Mouse (Mus musculus) heart, embryonic 16.5 days (tissue): Measurements from ENCODE around the gene Prpf6. TPM values are rescaled to one million over a fixed set of nuclear protein-coding genes. Genes with fewer than 3 reads are reported as not detected.
A peak's percentile ranks its signal among the peaks of the same experiment; 100 is the strongest.

Experiments
- ATAC-seq: fragments of 200-750 bp; cut with Nextera tagmentation; replicated peaks from 2 replicates; pipeline ENCODE4 v1.8.0; 2017; ENCODE audit warnings: moderate number of reproducible peaks; ENCODE audit not compliant: insufficient read depth, low FRiP score; ENCODE audit errors: extremely low read depth
- H3K27ac ChIP-seq: fragments of 300-500 bp; sonication (generic); 2 replicates; pipeline ENCODE4 v1.5.1; 2014; ENCODE audit warnings: mild to moderate bottlenecking, low read length, control low read depth, moderate library complexity
- H3K27me3 ChIP-seq: fragments of 300-500 bp; sonication (generic); 2 replicates; pipeline ENCODE4 v1.6.1; 2014; ENCODE audit warnings: low read length, mixed read lengths; ENCODE audit not compliant: control insufficient read depth, insufficient read depth
- H3K36me3 ChIP-seq: fragments of 300-500 bp; sonication (generic); 2 replicates; pipeline ENCODE4 v1.6.1; 2014; ENCODE audit not compliant: control insufficient read depth, insufficient read depth
- H3K4me1 ChIP-seq: fragments of 300-500 bp; sonication (generic); 2 replicates; pipeline ENCODE4 v1.6.1; 2014; ENCODE audit warnings: low read length, mixed read lengths; ENCODE audit not compliant: control insufficient read depth, insufficient read depth
- H3K4me2 ChIP-seq: fragments of 300-500 bp; sonication (generic); 2 replicates; pipeline ENCODE4 v1.6.1; 2014; ENCODE audit warnings: low read depth, mild to moderate bottlenecking, control low read depth, low read length
- H3K4me3 ChIP-seq: fragments of 300-500 bp; sonication (generic); 2 replicates; pipeline ENCODE4 v1.5.1; 2014; ENCODE audit warnings: mild to moderate bottlenecking, control low read depth, low read length
- H3K9ac ChIP-seq: fragments of 300-500 bp; sonication (generic); 2 replicates; pipeline ENCODE4 v1.6.1; 2014; ENCODE audit warnings: low read length, control low read depth
- H3K9me3 ChIP-seq: fragments of 300-500 bp; sonication (generic); replicated peaks from 2 replicates; pipeline ENCODE4 v1.6.1; 2016; ENCODE audit warnings: low read length; ENCODE audit not compliant: control insufficient read depth
- WGBS: fragments of 180-500 bp; shearing (Covaris S2); extraction: QIAGEN DNeasy Blood & Tissue Kit; methylation state at CpG from one replicate; pipeline ENCODE4 v1.1.7; 2014; 5-methylcytosine and 5-hydroxymethylcytosine counted together
- polyA plus RNA-seq: library from polyadenylated mRNA; unstranded; fragments of >200 nt; fragmentation: Nextera tagmentation; extraction: Ambion mirVana; gene quantifications from 2 replicates; pipeline ENCODE4 v1.2.1, GENCODE M21; 2015

Gene Prpf6
- 47.4 and 47.6 TPM in 2 replicates for polyA plus RNA-seq

GRCm38 (mm10) chr2:181591528-181592085 is at the start of gene Prpf6:
Gene Prpf6, plus strand, starts transcription at chr2:181591868.
- Histone ChIP-seq H3K4me3 (peak within 1 kb of the TSS; percentile 95), H3K27me3 (no peaks in the 10 kb centered on the region), H3K4me1 (peaks cover 10% of the 10 kb centered on the region), H3K27ac (peak within 1 kb of the TSS; percentile 81), H3K9ac (peak within 1 kb of the TSS; percentile 88), H3K9me3 (no peaks in the 10 kb centered on the region), H3K4me2 (peak within 1 kb of the TSS; percentile 71), H3K36me3 (peaks cover 20% of the 10 kb centered on the region)
- 9% methylated on average over 5 of the region's 5 CpGs for WGBS
- no peak for ATAC-seq

GRCm38 (mm10) chr2:181546142-181546541 is 45.5 kb upstream of the Prpf6 start:
- H3K9me3 ChIP-seq, result no peaks in the 10 kb centered on the region
- H3K27me3 ChIP-seq, result no peaks in the 10 kb centered on the region
- WGBS, result 92% methylated on average over 7 of the region's 7 CpGs
- ATAC-seq, result no peak
- H3K9ac ChIP-seq, result no peak overlapping the region
- H3K4me3 ChIP-seq, result no peak overlapping the region
- no peak overlapping the region for H3K27ac ChIP-seq
- H3K4me2 ChIP-seq, result no peak overlapping the region
- peaks cover 37% of the 10 kb centered on the region for H3K36me3 ChIP-seq
- H3K4me1 ChIP-seq, result no peaks in the 10 kb centered on the region

DNA sequence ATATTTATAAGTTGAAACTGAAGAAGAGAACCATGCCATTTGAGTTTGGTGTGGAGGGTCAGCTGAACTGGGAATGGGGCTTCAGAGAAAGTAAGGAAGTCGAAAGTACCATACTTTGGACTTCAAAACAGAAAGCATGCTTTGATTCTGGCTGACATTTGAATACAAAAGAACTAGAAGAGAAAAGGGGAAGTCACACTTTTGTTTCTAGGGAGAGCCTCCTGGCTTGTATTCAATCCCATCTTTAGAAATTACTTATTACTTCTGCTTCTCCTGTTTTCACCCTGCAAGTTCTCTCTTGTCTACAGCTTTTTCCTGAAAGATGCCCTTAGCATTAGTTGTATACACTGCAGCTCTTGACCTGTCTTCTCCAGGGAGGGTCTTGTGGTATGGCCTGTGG is 43.4 kb upstream of the Prpf6 start:
- no peak overlapping the region for H3K9ac ChIP-seq
- no peak overlapping the region for H3K4me2 ChIP-seq
- whole genome bisulfite sequencing, result 68% methylated on average over 1 of the region's 1 CpGs
- ATAC-seq, result no peak
- peaks cover 52% of the 10 kb centered on the region for H3K36me3 ChIP-seq
- no peak overlapping the region for H3K4me3 ChIP-seq
- H3K9me3 ChIP-seq, result no peaks in the 10 kb centered on the region
- H3K27ac ChIP-seq, result no peak overlapping the region
- no peaks in the 10 kb centered on the region for H3K27me3 ChIP-seq
- H3K4me1 ChIP-seq, result no peaks in the 10 kb centered on the region

DNA sequence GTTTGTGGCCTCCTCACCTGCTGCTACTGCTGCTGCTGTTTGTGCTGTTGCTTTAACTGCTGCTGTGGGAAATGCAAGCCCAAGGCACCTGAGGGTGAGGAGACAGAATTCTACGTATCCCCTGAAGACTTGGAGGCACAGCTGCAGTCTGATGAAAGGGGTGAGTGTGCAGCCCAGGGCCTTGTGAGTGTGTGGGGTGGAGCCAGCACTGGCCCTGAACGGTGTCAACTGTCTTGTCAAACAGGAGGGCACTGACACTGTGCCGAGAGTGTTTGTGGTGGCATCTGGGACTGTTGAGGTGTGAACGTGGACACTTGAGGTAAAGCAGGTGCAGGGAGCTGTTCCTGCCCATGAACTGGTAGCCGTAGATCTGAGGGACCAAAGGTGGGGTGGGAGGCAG is 43.0 kb upstream of the Prpf6 start:
- Histone ChIP-seq H3K4me3 (no peak overlapping the region), H3K9me3 (no peaks in the 10 kb centered on the region), H3K27ac (no peak overlapping the region), H3K4me2 (no peak overlapping the region), H3K9ac (no peak overlapping the region), H3K36me3 (peaks cover 54% of the 10 kb centered on the region), H3K27me3 (no peaks in the 10 kb centered on the region), H3K4me1 (no peaks in the 10 kb centered on the region)
- no peak for ATAC-seq
- 66% methylated on average over 5 of the region's 5 CpGs for WGBS

DNA sequence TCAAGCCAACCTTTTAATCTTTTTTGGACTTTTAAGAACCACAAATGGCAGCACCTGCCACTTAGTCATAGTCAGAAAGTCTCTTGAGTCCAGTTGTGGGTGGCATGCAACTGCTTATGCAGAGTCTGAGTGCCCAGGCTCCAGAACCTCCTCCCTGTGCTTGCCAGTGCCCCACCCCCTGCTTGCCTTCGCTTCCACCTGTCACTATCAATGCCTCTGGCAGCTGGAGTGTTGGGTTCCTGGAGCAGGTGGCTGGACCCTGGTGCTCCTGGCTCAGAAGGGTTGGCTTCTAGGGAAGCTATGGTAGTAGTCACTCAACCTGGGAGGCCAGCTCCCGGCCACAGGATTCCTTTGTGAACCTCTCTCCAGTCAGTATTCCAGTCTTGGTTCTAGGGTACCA is 41.4 kb upstream of the Prpf6 start:
- Histone ChIP-seq H3K4me3 (no peak overlapping the region), H3K9me3 (no peaks in the 10 kb centered on the region), H3K4me2 (no peak overlapping the region), H3K27me3 (no peaks in the 10 kb centered on the region), H3K27ac (no peak overlapping the region), H3K36me3 (peaks cover 56% of the 10 kb centered on the region), H3K9ac (no peak overlapping the region), H3K4me1 (no peaks in the 10 kb centered on the region)
- WGBS, result 92% methylated on average over 2 of the region's 2 CpGs
- no peak for ATAC-seq

DNA sequence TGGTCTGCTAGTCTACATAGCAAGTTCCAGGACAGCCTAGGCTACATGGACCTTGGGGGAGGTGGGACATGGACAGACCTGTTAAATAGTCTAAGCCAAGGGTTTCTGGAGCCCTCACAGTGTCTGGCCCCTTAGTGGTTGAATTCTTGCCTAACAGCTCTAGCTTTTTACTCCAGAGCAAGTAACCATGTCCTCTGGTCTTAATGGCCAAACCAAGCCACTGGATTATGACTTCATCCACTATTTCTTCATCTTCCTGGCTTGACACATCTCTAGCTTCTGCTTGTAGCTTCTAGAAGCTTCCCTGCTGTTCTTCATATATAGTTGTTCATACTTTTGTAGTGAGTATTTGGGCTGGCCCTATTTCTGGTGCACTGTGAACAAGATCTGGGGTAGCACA is 37.9 kb upstream of the Prpf6 start:
- peaks cover 40% of the 10 kb centered on the region for H3K36me3 ChIP-seq
- no peak overlapping the region for H3K27ac ChIP-seq
- H3K27me3 ChIP-seq, result no peaks in the 10 kb centered on the region
- no peak overlapping the region for H3K4me2 ChIP-seq
- H3K4me3 ChIP-seq, result no peak overlapping the region
- no peak for ATAC-seq
- no peak overlapping the region for H3K9ac ChIP-seq
- no peaks in the 10 kb centered on the region for H3K9me3 ChIP-seq
- no peaks in the 10 kb centered on the region for H3K4me1 ChIP-seq

DNA sequence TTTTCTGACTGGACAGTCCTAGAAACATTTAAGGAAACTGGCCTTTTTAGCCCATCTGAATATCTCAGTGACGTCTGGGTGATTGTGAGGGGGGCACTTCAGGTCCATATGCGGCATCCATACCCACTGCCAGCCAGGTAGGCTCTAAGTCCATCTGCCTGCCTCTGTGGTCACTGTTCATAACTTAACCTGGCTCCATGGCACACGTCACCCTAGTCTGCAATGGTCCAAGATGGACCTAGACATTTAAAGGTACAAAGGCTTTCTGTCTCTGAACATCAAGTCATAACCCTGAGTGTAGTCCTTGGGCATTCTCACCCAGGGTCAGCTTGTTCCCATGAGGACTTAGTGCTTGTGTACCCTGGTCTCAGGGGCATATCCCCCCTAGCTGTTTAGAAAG is 24.3 kb upstream of the Prpf6 start:
- no peak for ATAC-seq
- Histone ChIP-seq H3K4me2 (no peak overlapping the region), H3K27ac (no peak overlapping the region), H3K27me3 (no peaks in the 10 kb centered on the region), H3K4me1 (no peaks in the 10 kb centered on the region), H3K36me3 (no peaks in the 10 kb centered on the region; the same call in 1 of the 2 replicates), H3K9me3 (0 out of 2 replicates have a peak, but pooled peaks cover 3% of the 10 kb centered on the region), H3K4me3 (no peak overlapping the region), H3K9ac (no peak overlapping the region)
- 88% methylated on average over 3 of the region's 3 CpGs for WGBS

DNA sequence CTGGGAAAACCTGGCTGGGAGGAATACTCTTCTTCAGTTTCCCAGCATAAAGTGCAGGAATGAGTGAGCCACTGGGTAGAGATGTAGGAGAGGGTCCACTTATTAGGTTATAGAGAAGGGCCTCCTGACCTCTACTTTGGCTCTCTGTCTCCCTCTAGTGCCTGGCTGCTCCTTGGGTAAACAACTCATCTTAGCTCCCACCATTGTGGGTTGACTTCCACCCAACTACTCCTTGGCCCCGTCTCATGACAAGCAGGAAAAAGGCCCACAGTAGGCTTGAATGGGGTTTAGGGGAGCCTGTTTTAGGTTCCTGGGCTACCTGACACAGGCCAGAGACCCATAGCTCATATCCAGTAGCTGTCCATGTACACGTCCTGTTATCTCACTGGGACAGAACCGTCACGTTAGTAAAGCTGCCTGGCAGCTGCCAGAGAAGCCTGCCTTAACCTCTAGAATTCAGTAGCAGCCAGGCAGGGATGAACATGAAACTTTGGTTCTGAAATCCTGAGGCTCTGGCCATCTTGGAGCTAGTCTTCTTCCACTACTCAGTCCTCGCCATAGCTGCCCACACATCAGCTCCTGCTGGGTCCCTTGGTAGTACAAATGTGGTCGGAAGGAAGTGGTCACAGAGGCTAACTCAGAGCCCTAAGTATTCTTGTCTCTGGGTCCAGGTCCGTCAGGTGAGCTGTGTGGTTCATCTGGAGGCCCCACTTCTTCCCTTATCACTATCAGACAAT is 23.2 kb upstream of the Prpf6 start:
- H3K36me3 ChIP-seq, result no peaks in the 10 kb centered on the region; the same call in 1 of the 2 replicates
- no peak overlapping the region for H3K4me3 ChIP-seq
- 0 out of 2 replicates have a peak, but pooled peaks cover 3% of the 10 kb centered on the region for H3K9me3 ChIP-seq
- H3K27ac ChIP-seq, result no peak overlapping the region
- no peak overlapping the region for H3K9ac ChIP-seq
- no peaks in the 10 kb centered on the region for H3K4me1 ChIP-seq
- no peak overlapping the region for H3K4me2 ChIP-seq
- WGBS, result 63% methylated on average over 7 of the region's 7 CpGs
- no peaks in the 10 kb centered on the region for H3K27me3 ChIP-seq
- ATAC-seq, result no peak; the same call in 1 of the 2 replicates

GRCm38 (mm10) chr2:181569856-181570255 is 21.8 kb upstream of the Prpf6 start:
- Histone ChIP-seq H3K27ac (no peak overlapping the region), H3K4me3 (no peak overlapping the region), H3K4me1 (no peaks in the 10 kb centered on the region), H3K9me3 (0 out of 2 replicates have a peak, but pooled peaks cover 3% of the 10 kb centered on the region), H3K9ac (no peak overlapping the region), H3K27me3 (no peaks in the 10 kb centered on the region), H3K4me2 (no peak overlapping the region), H3K36me3 (peaks cover 4% of the 10 kb centered on the region; the same call in 1 of the 2 replicates)
- 94% methylated on average over 10 of the region's 10 CpGs for WGBS
- ATAC-seq, result no peak
